Mouse (Mus musculus): ENCODE measurements around the gene Pramef20. TPM values are rescaled to one million over a fixed set of nuclear protein-coding genes. Genes with fewer than 3 reads are reported as not detected.

The Pramef20 gene
- polyA plus RNA-seq (2017; shearing (Covaris generic)): not detected

DNA sequence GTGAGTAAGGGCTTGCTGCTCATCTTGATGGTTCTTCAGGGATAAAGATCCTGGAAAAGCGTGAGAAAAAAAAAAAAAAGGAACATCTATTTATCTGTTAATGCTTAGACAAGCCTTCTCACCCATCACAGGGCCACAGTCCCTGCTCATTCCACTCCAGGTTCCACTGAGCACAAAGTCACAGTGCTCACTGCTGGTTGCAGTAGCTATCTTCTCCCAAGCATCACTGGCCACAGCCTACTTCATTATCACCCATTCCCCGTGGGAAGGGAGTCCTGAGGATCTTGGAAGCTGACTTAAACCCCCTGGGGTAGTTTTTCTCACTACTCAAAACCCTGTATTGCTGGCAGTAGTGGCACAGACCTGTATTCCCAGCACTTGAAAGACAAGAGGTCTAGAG is at the start of gene Pramef20:
TSS of gene Pramef20 (minus strand) at position 23 of the 400 bp plus-strand sequence.

DNA sequence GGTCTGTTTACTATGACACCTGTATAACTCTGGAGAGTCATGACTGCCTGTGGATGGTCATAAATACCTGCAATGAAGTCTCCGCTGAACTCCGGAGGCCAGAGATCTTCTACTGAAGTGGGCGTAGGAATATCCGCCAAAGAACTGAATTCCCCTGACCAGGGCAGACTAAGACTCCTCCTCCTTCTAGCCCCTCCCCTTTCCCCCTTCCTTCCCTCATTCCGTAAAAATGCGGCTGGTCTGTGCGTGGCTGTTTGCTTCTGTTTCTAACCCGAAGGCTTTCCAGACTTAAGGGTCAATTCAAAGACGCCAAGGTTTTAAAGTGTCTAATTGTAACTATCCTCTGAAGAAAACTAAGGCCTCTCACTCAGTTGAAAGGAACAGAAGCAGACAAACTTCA is 30.6 kb upstream of the Pramef20 start, which contains the start of gene Pramef12:
TSS of gene Pramef12 (minus strand) at position 175 of the 400 bp plus-strand sequence.

DNA sequence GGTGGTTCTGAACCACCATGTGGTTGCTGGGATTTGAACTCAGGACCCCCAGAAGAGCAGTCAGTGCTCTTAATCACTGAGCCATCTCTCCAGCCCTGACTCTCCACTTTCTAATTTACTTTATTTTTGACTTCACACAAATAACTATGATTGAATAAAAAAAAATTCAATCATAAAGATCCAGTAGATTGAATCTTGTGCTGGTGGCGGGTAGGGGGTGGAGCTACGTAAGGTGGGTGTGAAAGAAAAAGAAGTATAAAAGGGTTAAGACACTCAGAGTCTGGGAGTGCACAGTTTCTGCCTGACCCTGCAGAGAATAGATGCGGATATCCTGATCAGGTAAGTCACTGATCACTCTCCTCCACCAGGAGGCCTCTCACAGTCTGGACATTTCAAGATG is 20.1 kb downstream of the Pramef20 start, which contains the start of gene Gm13119:
TSS of gene Gm13119 (plus strand) at position 301 of the 400 bp plus-strand sequence.

DNA sequence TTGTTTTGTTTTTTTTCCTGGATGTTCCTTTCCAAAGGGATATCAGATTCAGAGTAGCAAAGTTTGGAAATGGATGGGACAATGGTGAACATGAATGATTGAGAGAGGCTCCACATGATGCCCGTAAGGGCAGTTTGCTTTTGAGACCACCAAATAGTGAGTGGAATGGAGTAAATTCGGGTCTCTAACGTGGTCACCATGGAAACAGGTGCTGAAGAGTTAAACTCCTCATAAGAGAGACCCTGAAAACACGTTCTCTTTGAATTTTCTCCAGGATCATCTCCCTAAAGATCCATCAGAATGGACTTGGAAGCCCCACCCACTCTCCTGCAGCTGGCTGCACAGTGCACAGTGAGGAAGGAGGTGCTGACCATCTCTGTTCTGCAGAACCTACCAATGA is 47.8 kb downstream of the Pramef20 start, which contains the start of gene Gm13128:
TSS of gene Gm13128 (plus strand) at position 301 of the 400 bp plus-strand sequence.

Other genes starting within 250 kb of the Pramef20 start
- gene Oog3, start 215.3 kb downstream of the Pramef20 start, polyA plus RNA-seq (2017; shearing (Covaris generic)): not detected
- not detected for gene Oog2, start 187.2 kb downstream of the Pramef20 start, polyA plus RNA-seq (2017; shearing (Covaris generic))
- gene C87977, start 164.6 kb downstream of the Pramef20 start, polyA plus RNA-seq (2017; shearing (Covaris generic)): not detected
- gene Pramel5, start 97.4 kb downstream of the Pramef20 start, polyA plus RNA-seq (2017; shearing (Covaris generic)): not detected
- not detected for gene Gm13128, start 47.7 kb downstream of the Pramef20 start, polyA plus RNA-seq (2017; shearing (Covaris generic))
- not detected for gene Gm13119, start 20.0 kb downstream of the Pramef20 start, polyA plus RNA-seq (2017; shearing (Covaris generic))
- not detected for gene Pramef12, start 30.5 kb upstream of the Pramef20 start, polyA plus RNA-seq (2017; shearing (Covaris generic))
- gene 1700012P22Rik, start 60.8 kb upstream of the Pramef20 start, polyA plus RNA-seq (2017; shearing (Covaris generic)): not detected
- not detected for gene Gm9944, start 75.4 kb upstream of the Pramef20 start, polyA plus RNA-seq (2017; shearing (Covaris generic))
- gene Aadacl3, start 85.8 kb upstream of the Pramef20 start, polyA plus RNA-seq (2017; shearing (Covaris generic)): not detected
- gene 9430007A20Rik, start 141.9 kb upstream of the Pramef20 start, polyA plus RNA-seq (2017; shearing (Covaris generic)): not detected
- not detected for gene Gm13124, start 187.2 kb upstream of the Pramef20 start, polyA plus RNA-seq (2017; shearing (Covaris generic))
- gene Aadacl4, start 235.8 kb upstream of the Pramef20 start, polyA plus RNA-seq (2017; shearing (Covaris generic)): not detected